Mouse (Mus musculus): Measurements from ENCODE around the gene Vmn1r74.
"Not testable (repeated sequence)": the region's sequence is repeated elsewhere in the genome, so short reads cannot be mapped to it uniquely, and the experiment has no call there.

Vmn1r74 gene

DNA sequence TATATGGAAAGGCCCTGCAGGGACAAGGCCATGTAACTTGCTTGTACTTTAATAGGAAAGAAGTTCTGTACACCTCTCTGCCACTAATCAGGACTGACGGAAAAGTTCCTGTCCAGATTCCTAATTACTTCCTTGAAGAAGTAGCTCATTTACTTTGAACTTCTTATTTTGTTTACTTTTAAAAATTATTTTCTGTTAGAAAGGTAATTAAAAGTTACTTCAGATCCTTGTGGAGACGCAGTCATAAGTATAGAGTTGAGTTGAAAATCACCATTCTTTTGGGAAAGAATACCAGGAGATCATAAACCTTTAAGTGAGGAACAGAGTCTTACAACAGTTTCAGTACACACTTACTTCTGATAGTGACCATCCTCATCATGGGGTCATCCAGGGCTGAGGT is at the start of gene Vmn1r74:
Gene Vmn1r74 (plus strand): TSS at position 301 of the 400 bp plus-strand sequence.
- DNase-seq (ENCODE audit: low spot score in 2 of 2): no peak

DNA sequence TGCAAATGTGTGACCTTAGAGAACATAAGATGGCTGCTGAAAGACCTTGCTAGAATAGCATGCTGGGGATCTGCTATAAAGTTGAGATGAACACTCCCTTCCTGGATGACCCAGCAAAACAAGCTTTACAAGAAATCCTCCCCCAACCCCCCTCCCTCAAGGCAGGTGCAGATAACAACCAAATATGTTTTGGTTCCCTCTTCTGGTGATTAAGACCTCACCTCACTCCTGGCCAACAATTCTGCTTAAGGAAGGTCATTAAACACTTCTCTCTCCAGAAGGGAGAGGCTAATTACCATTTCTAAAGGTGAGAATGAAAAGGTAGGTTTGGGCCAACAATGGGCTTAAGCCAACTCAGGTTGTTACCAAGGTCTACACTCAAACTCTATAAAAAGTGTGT is 20.0 kb upstream of the Vmn1r74 start:
- no peak for DNase-seq (ENCODE audit: low spot score in 2 of 2)

DNA sequence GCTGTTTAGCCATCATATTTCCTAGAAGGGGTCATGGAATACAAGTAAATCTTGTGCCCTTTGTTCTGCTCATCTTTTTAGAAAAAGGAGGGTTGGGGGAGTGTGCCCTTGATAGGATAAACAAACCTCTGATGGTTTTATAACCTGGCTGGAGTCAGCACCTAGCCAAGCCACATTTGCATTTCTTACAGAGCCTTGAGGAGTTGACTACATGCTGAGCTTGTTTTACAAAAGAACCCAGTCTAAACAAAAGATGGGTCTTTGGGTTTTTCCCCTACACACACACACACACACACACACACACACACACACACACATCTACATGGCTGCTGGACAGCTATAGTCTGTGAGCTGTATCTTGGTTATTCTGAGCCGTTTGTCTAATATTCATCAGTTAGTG is 11.6 kb upstream of the Vmn1r74 start:
- no peak for DNase-seq (ENCODE audit: low spot score in 2 of 2)

DNA sequence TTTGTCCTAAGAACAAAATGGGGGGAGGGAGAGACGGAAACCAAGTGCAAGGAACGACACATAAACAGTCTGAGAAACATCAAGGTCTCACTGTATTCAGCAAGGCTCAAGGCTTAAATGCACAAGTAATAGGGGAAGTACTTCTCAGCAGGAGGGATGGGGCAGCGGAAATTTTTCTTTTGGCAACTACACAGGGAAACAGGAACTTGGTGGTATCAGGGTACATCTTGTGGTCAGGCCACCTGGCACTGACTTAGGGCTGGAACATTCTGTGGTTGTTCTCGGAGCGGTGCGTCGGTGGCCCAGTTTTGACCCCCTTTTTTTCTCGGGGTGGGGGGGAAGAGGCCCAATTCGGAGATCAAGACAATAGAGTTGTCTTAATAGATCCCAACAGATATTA is 10.5 kb upstream of the Vmn1r74 start:
- not testable (repeated sequence) for DNase-seq (ENCODE audit: low spot score in 2 of 2)

DNA sequence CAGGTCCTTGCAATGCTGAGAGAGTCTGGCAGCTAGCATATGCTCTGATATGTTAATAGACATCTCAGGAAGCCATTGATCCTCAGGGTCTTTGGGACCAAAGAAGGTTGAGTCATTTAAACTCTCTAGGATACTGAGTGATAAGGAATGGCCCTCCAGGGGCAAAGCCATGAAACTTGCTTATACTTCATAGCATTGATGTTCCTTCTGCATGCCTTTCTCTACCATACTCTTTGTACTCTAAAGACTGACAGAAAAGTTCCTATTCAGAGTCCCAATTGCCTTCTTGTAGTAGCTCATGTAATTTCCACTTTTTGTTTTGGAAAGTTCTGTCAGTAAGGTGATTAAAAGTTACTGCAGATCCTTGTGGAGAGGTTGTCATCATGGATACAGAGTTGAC is 40.5 kb downstream of the Vmn1r74 start, which contains the start of gene Vmn1r75:
Gene Vmn1r75 (plus strand): TSS at position 301 of the 400 bp plus-strand sequence.
- DNase-seq (ENCODE audit: low spot score in 2 of 2): no peak

All from right cerebral cortex, postnatal 36 days (tissue).